Mouse (Mus musculus) macrophage (primary cell): ENCODE results near the gene Kdm3a. TPM values are rescaled to one million over a fixed set of nuclear protein-coding genes. Genes with fewer than 3 reads are reported as not detected.

Experiments used
- H3K27ac ChIP-seq: fragments of 350-480 bp; formaldehyde crosslinking; 2 replicates; pipeline ENCODE4 v1.9.0; 2021
- H3K36me3 ChIP-seq: fragments of 350-480 bp; formaldehyde crosslinking; 2 replicates; pipeline ENCODE4 v1.9.0; 2021; ENCODE audit errors: inconsistent target
- H3K4me3 ChIP-seq: fragments of 350-480 bp; formaldehyde crosslinking; 2 replicates; pipeline ENCODE4 v1.9.0; 2021; ENCODE audit errors: inconsistent target
- H3K79me2 ChIP-seq: fragments of 350-480 bp; formaldehyde crosslinking; 2 replicates; pipeline ENCODE4 v1.9.0; 2021; ENCODE audit errors: inconsistent target
- WGBS: methylation state at CpG from one replicate; pipeline ENCODE4 v1.1.7; 2026; ENCODE audit warnings: inconsistent platforms; ENCODE audit not compliant: missing documents; 5-methylcytosine and 5-hydroxymethylcytosine counted together
- polyA plus RNA-seq: library from polyadenylated mRNA; stranded (reverse); fragments of 250-400 nt; gene quantifications from 3 replicates; pipeline ENCODE4 v1.2.4, GENCODE M21; 2018; ENCODE audit warnings: inconsistent platforms

The Kdm3a gene
- polyA plus RNA-seq, 1 experiment from 2014 or later, result 25.2 TPM

DNA sequence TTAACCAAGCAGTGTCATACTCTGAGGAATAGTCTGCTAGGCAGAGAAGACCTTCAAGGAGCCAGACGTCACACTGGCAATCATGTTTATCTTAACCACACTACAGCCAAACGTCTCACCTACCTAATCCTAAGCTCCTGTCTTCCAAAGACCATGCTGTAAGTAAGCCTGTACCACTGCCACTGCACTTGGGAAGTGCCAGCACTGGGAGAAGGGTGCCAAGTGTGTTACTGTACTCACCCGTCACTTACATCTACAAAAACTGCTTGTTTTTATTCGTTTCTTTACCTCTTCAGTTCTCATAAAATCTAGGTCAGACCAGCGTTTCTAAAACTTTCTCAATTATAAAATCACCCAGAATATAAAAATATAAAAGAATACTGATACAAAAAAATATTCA, 15.8 kb downstream of the Kdm3a start:
- Histone ChIP-seq H3K36me3 (peaks cover 94% of the 10 kb centered on the region), H3K4me3 (no peak overlapping the region), H3K79me2 (peaks cover 10% of the 10 kb centered on the region; the same call in 1 of the 2 replicates), H3K27ac (no peak overlapping the region)
- 94% methylated on average over 5 of the region's 5 CpGs for WGBS

DNA sequence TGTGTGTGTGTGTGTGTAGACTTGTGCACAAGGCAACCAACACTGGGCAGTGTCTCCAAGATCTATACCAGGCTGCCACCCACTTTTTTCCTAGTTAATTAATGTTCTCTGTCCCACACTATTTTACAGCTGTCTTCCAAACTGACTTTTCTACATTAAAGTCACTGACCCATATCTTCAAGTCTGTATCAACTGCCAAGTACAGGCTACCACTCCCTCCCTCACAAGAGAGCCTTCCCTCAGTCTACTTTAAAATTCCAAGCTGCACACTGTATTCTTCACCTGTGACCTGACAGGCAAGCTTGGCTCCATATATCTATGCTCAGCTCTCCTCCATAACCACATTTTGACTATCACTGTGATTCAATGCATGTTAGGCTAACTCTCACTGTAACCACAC, 19.6 kb downstream of the Kdm3a start:
- Histone ChIP-seq H3K27ac (no peak overlapping the region), H3K36me3 (peaks cover 87% of the 10 kb centered on the region), H3K4me3 (no peak overlapping the region), H3K79me2 (no peaks in the 10 kb centered on the region; the same call in 1 of the 2 replicates)

DNA sequence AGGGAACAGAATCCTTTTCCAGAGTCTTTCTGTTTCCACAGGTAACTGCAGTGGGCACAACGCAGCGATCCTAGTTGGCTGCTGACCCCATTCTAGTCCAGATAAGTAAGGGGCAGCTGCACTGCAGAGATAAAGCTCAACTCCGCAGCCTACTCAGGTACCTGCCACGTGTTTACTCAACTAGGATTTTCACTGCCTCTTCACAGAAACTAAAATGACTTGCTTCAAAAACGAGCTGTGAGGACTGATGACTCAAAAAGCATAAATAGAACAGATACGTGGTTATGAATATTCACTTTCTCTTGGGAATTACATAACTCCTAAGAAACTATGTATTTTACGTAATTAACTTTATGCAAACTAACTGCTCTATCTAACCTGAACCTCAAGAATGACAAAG, 22.8 kb downstream of the Kdm3a start:
- WGBS, result 84% methylated on average over 7 of the region's 7 CpGs
- H3K27ac ChIP-seq, result no peak overlapping the region

DNA sequence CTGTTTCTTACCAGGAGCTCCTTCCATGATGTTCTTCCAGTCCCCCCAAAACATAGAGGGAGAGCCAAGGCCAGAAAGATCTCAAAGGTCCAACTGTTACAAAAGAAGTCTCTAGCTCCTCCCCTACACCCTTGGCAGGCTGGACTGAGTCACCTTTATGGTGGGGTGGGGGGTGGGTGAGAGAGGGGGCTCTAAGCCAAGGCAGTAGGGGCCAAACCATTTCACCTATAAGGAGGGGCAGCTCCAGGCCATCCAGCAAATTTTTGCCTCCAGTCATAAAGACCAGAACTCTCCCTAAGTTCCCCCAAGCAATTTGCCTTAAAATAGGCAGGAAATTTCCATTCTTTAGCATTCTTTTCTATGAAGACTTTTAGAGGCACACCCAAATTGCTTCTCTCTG, 23.8 kb downstream of the Kdm3a start:
- no peak overlapping the region for H3K27ac ChIP-seq
- H3K4me3 ChIP-seq, result no peak overlapping the region
- H3K79me2 ChIP-seq, result no peaks in the 10 kb centered on the region
- peaks cover 68% of the 10 kb centered on the region for H3K36me3 ChIP-seq

More for the DNA sequence above, 22.8 kb downstream of the Kdm3a start:
- Histone ChIP-seq H3K4me3 (no peak overlapping the region), H3K36me3 (peaks cover 73% of the 10 kb centered on the region), H3K79me2 (no peaks in the 10 kb centered on the region)

DNA sequence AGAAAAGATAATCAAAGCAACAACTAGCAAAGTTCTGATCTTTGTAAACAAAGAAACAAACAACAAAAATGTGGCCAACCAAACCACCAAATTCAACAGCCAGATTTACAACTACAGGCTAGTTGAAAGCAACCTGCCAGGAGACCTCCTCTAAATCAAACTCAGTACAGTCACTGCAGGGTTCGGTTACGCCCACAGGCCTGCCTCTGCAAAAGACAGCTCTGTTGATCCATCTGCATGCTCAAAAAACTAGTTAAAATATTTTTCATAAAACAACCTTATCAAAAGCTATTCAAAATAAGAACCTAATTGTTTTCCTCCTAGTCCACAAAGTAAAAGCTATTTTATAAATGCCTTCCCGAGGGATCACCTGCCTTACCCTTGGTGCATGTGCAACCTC, 25.0 kb downstream of the Kdm3a start:
- H3K79me2 ChIP-seq, result no peaks in the 10 kb centered on the region
- 97% methylated on average over 3 of the region's 3 CpGs for WGBS
- H3K36me3 ChIP-seq, result peaks cover 68% of the 10 kb centered on the region
- H3K27ac ChIP-seq, result no peak overlapping the region
- H3K4me3 ChIP-seq, result no peak overlapping the region

DNA sequence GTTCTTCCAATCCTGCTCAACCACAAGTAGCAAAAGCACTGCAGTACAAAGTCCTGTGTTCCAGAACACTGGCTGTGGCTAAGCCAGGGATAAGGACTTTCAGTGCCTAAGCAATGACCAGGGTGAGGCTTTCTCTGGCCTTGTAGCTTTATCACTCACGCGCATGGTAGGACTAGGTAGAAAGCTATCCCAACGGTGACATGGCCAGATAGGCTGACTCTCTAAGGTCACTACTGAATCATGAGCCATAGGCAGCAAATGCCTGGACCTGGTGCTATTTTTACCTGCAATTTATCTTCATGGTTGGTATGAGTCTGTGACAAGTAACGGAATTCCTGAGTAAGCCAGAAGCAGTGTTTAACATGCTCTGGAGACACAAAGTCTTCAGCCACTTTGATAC, 42.6 kb downstream of the Kdm3a start:
- H3K79me2 ChIP-seq, result no peaks in the 10 kb centered on the region
- no peak overlapping the region for H3K27ac ChIP-seq
- 95% methylated on average over 4 of the region's 4 CpGs for WGBS
- peaks cover 64% of the 10 kb centered on the region for H3K36me3 ChIP-seq
- no peak overlapping the region for H3K4me3 ChIP-seq

DNA sequence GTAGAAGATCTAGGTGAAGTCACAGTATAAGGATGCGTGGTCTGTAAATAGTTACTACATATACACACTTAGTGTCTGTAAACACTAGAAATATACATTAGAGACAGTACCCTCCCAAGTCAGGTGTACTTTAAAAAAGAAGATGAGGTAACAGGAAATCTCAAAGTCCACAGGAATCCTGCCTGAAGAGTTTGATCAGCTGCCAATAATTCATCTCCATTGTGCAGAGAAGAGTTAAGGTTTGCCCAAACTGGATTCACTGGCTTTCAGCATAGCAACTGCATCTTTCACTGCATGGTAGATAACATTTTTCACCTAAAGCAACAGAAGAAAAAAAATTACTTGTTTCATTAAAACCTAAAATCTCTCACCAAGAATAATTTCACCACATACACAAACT, 43.4 kb downstream of the Kdm3a start:
- no peak overlapping the region for H3K27ac ChIP-seq
- H3K79me2 ChIP-seq, result no peaks in the 10 kb centered on the region
- 100% methylated on average over 1 of the region's 1 CpGs for WGBS
- peaks cover 63% of the 10 kb centered on the region for H3K36me3 ChIP-seq
- no peak overlapping the region for H3K4me3 ChIP-seq

DNA sequence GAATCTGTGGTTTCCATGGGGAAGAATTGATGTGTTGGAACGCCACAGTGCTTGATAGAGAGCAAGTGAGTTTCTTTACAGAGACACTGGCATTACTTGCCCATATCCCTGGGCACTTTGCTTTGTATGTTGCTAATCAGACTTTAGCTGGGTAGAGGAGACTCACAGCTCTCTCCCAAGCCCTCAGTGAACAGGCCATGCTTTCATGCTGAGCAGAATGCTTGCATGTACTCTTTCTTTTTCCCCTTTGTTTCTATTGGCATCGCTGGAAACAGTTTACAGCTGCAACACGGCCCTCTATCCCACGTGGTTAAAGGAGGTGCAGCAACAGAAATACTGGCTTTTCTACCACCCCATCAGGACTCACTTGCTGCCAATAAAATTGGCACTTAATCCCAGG, 49.6 kb downstream of the Kdm3a start:
- 79% methylated on average over 4 of the region's 4 CpGs for WGBS
- H3K79me2 ChIP-seq, result no peaks in the 10 kb centered on the region
- H3K36me3 ChIP-seq, result peaks cover 55% of the 10 kb centered on the region; the same call in 1 of the 2 replicates
- H3K27ac ChIP-seq, result no peak overlapping the region
- H3K4me3 ChIP-seq, result no peak overlapping the region

DNA sequence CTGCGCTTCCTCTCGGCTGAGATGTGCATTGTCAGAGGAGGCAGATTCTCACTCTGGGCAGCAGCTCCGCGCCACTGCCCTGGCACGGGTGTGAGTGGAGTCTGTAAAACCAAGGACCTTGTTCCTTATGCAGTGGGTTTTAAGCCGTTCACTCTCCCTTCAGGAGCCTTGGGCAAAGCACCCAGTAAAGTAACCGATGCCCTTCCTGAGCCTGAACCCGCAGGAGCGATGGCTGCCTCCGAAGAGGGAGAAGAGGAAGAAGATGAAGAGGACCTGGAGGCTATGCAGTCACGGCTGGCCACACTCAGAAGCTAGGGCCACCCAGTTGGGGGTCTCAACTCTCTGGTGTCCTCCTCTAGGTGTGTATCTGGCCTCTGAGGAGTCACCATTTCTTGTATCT, 53.3 kb downstream of the Kdm3a start:
- WGBS, result 97% methylated on average over 10 of the region's 11 CpGs
- Histone ChIP-seq H3K36me3 (peaks cover 70% of the 10 kb centered on the region), H3K27ac (no peak overlapping the region), H3K79me2 (no peaks in the 10 kb centered on the region), H3K4me3 (no peak overlapping the region)

DNA sequence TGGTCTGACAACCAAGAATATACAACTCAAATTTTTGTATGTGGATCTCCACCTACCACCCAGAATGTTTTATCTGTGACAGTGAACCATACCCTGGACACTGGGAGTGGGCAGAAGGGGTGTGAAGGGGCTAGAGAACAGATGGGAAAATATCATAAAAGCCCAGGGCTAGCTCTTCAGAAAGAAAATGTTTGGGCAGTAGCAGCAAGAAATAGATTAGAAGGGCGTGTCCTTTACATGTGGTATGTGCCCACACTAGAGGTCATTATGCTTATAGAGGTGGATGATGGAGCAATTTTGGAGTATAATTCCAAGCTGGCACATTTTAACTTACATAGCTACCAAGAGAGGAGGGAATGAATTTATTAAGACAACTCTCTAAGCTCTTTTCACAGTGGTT, 57.4 kb downstream of the Kdm3a start:
- no peak overlapping the region for H3K4me3 ChIP-seq
- no peaks in the 10 kb centered on the region; the same call in 1 of the 2 replicates for H3K79me2 ChIP-seq
- 100% methylated on average over 1 of the region's 1 CpGs for WGBS
- H3K27ac ChIP-seq, result no peak overlapping the region
- peaks cover 57% of the 10 kb centered on the region for H3K36me3 ChIP-seq

DNA sequence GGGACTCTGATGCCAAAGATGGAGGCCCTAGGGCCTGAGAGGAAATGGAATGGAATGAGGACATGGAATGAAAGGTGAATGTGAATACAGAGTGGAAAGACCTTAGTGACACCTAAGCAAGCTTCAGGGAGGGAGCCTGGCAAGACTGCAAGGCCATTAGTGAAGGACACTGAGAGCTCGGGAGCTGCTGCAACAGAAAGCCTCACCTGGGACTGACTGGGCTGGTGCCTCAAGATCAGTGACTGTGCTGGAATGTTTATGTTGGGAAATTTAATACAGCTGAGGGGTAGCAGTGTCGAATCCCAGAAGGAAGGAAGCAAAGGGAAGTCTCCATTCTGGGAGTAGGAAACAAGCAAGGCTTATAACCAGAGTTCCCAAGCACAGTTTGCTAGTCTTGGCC, 63.8 kb downstream of the Kdm3a start:
- Histone ChIP-seq H3K36me3 (peaks cover 17% of the 10 kb centered on the region; the same call in 1 of the 2 replicates), H3K27ac (no peak overlapping the region), H3K79me2 (no peaks in the 10 kb centered on the region; the same call in 1 of the 2 replicates), H3K4me3 (no peak overlapping the region)
- WGBS, result 100% methylated on average over 2 of the region's 2 CpGs

DNA sequence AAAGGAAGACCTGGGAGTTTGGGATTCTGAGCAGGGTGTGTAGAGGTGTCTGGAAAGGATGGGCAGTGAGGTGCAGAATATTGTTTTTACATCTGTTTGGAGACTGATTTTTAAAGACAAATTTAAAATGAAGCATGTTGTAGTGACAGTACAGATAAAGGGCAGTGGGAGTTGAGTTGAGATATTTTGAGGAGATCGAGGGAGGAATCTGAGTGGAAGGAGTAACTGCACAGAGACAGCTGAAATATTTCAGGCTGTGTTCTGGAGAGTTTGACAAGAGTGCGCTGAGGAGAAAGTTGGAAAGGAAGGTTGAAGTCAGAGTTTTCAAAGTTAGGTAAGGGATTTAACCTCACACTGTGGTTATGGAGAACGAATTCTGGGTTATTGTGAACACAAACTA, 64.2 kb downstream of the Kdm3a start:
- H3K27ac ChIP-seq, result no peak overlapping the region
- H3K4me3 ChIP-seq, result no peak overlapping the region
- 93% methylated on average over 3 of the region's 3 CpGs for WGBS
- H3K36me3 ChIP-seq, result peaks cover 13% of the 10 kb centered on the region; the same call in 1 of the 2 replicates
- H3K79me2 ChIP-seq, result no peaks in the 10 kb centered on the region; the same call in 1 of the 2 replicates

DNA sequence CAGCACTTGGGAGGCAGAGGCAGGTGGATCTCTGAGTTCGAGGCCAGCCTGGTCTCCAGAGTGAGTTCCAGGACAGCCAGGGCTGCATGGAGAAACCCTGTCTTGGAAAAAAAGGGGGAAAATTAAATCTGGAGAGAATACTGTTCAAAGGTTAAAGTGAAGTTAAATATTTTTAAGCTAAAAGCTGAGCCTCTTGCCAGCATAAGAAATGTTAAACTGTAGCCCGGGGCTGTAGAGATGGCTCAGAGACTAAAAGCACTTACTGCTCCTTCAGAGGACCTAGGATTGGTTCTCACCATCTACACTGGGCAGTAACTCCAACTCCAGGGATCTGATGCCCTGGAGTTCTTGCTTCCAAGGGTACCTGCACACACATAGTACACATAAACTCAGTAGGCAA, 76.0 kb downstream of the Kdm3a start:
- peaks cover 16% of the 10 kb centered on the region for H3K36me3 ChIP-seq

DNA sequence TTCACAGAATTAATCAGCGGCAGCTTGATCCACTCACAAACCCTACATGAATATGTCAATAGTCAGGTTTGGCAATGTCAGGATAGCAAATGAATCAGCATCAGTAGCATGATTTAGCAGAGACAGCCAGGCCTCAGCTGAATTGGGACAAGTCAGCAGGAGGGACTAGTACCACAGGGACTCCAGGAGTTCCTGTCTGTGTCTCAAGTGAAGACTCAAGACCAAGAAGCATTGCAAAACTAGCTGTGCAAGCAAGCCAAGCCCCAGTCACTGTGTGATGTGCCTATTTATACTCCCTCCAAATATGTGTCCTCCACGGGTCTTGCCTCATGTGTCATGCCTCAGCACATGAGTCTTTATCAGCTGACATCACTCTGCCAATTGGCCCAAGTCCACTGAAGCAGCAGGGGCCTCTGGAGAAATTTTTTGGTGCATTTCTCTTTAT, 77.3 kb downstream of the Kdm3a start:
- Histone ChIP-seq H3K79me2 (peaks cover 67% of the 10 kb centered on the region), H3K27ac (peak overlapping the region; percentile 65), H3K36me3 (peaks cover 9% of the 10 kb centered on the region), H3K4me3 (no peak overlapping the region)
- 47% methylated on average over 2 of the region's 2 CpGs for WGBS

More for the DNA sequence above, 76.0 kb downstream of the Kdm3a start:
- no peak overlapping the region for H3K4me3 ChIP-seq
- H3K79me2 ChIP-seq, result peaks cover 54% of the 10 kb centered on the region
- no peak overlapping the region for H3K27ac ChIP-seq
- WGBS, result 91% methylated on average over 2 of the region's 2 CpGs

DNA sequence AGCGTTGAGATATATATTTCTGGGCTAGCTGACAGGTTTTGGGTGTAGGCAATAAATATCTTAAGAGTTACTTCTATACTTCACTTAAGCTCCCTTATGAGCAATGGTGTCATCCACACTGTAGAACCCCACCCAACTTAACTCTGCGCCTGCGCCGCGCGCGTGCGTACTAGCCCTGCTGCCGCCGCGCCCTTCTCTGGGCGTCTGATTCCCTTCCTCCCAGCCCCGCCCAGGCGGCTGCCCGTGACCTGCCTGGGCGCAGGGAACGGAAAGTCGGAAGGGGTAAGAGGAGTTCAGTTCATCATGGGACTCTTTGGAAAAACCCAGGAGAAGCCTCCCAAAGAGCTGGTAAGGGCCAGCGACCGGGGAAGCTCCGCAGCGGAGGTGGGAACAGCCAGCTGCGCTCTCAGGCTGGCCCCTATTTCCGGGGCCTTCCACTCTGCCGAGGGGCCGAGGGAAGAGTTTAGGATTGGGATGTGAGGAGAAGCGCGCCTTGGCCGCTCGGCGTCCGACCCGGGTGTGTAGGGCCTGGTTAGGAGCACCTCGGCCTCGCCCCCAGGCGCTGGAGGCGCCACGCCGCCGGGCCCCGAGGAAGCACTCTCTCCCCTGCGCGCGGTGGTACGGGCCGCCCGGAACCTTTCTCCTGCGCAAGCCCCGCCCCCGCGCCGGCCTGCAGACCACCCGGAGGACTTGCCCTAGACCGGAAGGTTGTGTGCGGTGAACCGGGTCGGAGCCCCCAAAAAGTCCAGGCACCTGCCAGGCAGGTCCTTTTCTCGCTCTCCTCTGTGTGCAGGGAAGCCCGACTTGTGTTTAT, 88.9 kb downstream of the Kdm3a start, which contains the start of gene Chmp3:
Chmp3 (plus strand) TSS at position 112 of the 814 bp plus-strand sequence.
- Histone ChIP-seq H3K4me3 (peak within 1 kb of the TSS; percentile 87), H3K27ac (peak within 1 kb of the TSS; percentile 93), H3K36me3 (no peaks in the 10 kb centered on the region), H3K79me2 (peaks cover 48% of the 10 kb centered on the region)
- WGBS, result under 1% methylated on average over 59 of the region's 59 CpGs
